Mouse (Mus musculus) bone marrow macrophage, adult 2 months (primary cell): ENCODE results near the gene Gm13275.

Source experiments
- CTCF ChIP-seq: IDR thresholded peaks from 2 replicates; pipeline ENCODE4 v1.5.1; 2012; ENCODE audit warnings: low read depth, mild to moderate bottlenecking, low read length, moderate library complexity
- POLR2A ChIP-seq: IDR thresholded peaks from 2 replicates; pipeline ENCODE4 v1.6.1; 2012; ENCODE audit warnings: mild to moderate bottlenecking, low read depth, low read length, borderline replicate concordance

DNA sequence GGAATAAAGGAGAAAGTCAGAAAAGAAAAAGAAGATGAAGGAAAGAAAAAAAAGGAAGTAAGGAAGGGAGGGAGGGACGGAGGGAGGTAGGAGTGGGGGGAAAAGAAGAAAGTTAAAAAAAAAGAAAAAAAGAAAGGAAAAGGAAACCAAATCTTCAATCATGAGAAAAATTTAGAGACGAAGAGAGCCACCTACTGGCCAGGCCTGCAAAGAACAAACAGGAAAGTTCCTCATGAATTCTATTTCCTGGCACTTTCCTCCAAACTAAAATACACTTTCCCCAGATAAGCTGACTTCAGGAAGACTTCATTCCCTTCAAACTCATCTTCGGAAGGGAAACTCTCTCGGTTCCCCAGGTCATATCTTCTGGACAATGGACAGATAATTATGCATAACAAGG lies 36.2 kb downstream of the Gm13275 start:
- no peak for TF ChIP-seq CTCF
- TF ChIP-seq POLR2A, result no peak
